Mouse (Mus musculus) limb, embryonic 10.5 days (tissue): ENCODE results near the gene Tmem42. TPM values are rescaled to one million over a fixed set of nuclear protein-coding genes. Genes with fewer than 3 reads are reported as not detected.

ENCODE experiments used
- DNase-seq: peaks from one replicate; pipeline ENCODE4 v3.0.0-alpha.2; 2017; ENCODE audit warnings: low spot score
- H3K27ac ChIP-seq: fragments of 300-500 bp; sonication (generic); 2 replicates; pipeline ENCODE4 v1.5.1; 2016; ENCODE audit warnings: mild to moderate bottlenecking
- H3K27me3 ChIP-seq: fragments of 300-500 bp; sonication (generic); 2 replicates; pipeline ENCODE4 v1.6.1; 2016; ENCODE audit warnings: low read depth, mild to moderate bottlenecking; ENCODE audit not compliant: poor library complexity, severe bottlenecking
- H3K36me3 ChIP-seq: fragments of 300-500 bp; sonication (generic); 2 replicates; pipeline ENCODE4 v1.6.1; 2016; ENCODE audit warnings: mild to moderate bottlenecking, moderate library complexity
- H3K4me1 ChIP-seq: fragments of 300-500 bp; sonication (generic); 2 replicates; pipeline ENCODE4 v1.6.1; 2016
- H3K4me3 ChIP-seq: fragments of 300-500 bp; sonication (generic); 2 replicates; pipeline ENCODE4 v1.5.1; 2016; ENCODE audit warnings: mild to moderate bottlenecking, moderate library complexity
- H3K9me3 ChIP-seq: fragments of 300-500 bp; sonication (generic); replicated peaks from 2 replicates; pipeline ENCODE4 v1.6.1; 2016; ENCODE audit warnings: mild to moderate bottlenecking
- WGBS: fragments of 180-500 bp; shearing (Covaris S2); methylation state at CpG from one replicate; pipeline ENCODE4 v1.1.7; 2016; 5-methylcytosine and 5-hydroxymethylcytosine counted together
- polyA plus RNA-seq: library from polyadenylated mRNA; unstranded; fragments of >200 nt; fragmentation: Nextera tagmentation; extraction: Ambion mirVana; gene quantifications from 2 replicates; pipeline ENCODE4 v1.2.1, GENCODE M21; 2016

Gene Tmem42
- 9.6 and 13.3 TPM in 2 replicates for polyA plus RNA-seq

DNA sequence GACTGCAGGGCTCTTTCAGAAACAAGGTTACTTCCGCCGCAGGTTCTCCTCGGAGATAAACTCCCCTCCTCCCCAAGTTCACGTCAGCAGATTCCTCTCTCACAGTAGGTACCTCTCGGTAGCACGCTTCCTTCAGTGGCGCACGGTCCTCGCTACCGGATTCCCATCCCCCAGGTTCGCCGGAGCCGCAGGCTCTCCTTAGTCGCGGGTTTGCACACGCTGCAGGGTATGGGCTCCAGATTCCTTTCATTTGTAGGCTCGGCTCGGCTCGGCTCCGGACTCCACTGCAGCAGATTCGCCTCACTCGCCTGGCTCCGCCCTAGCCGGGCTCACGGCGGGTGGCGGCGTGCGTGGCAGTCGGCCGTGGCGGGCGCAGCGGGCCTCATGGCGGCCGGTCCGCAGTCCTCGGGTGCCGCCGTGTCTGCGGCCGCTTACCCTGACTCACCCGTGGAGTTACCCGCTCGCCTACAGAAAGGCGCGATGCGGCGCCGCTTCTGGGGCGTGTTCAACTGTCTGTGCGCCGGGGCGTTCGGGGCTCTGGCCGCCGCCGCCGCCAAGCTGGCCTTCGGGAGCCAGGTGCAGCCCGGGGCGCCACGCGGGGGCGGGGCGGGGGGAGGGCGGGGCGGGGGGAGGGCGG is at the start of gene Tmem42:
Gene Tmem42 (plus strand): TSS at position 332 of the 637 bp plus-strand sequence.
- Histone ChIP-seq H3K4me1 (peaks cover 13% of the 10 kb centered on the region), H3K4me3 (peak within 1 kb of the TSS; percentile 68), H3K27ac (peak within 1 kb of the TSS; percentile 92), H3K9me3 (no peaks in the 10 kb centered on the region), H3K36me3 (peaks cover 28% of the 10 kb centered on the region), H3K27me3 (no peaks in the 10 kb centered on the region)
- WGBS = under 1% methylated on average over 51 of the region's 69 CpGs
- peak; percentile 89 for DNase-seq

- H3K4me1 ChIP-seq = no peaks in the 10 kb centered on the region
- H3K4me3 ChIP-seq = no peak overlapping the region
- 95% methylated on average over 10 of the region's 10 CpGs for WGBS
- no peak for DNase-seq
- no peaks in the 10 kb centered on the region for H3K27me3 ChIP-seq
- no peaks in the 10 kb centered on the region for H3K9me3 ChIP-seq
- H3K36me3 ChIP-seq = peaks cover 95% of the 10 kb centered on the region
- H3K27ac ChIP-seq = no peak overlapping the region
Measured at GRCm38 (mm10) chr9:122998406-122999192, 22.5 kb upstream of the Tmem42 start.

GRCm38 (mm10) chr9:122999193-122999586 is 21.9 kb upstream of the Tmem42 start:
- Histone ChIP-seq H3K9me3 (no peaks in the 10 kb centered on the region), H3K4me3 (no peak overlapping the region), H3K4me1 (no peaks in the 10 kb centered on the region), H3K36me3 (peaks cover 95% of the 10 kb centered on the region), H3K27me3 (no peaks in the 10 kb centered on the region), H3K27ac (no peak overlapping the region)
- no peak for DNase-seq
- WGBS = 96% methylated on average over 4 of the region's 4 CpGs

GRCm38 (mm10) chr9:123004718-123005117 is 16.4 kb upstream of the Tmem42 start:
- DNase-seq = no peak
- Histone ChIP-seq H3K27ac (no peak overlapping the region), H3K36me3 (peaks cover 100% of the 10 kb centered on the region), H3K4me3 (no peak overlapping the region), H3K27me3 (no peaks in the 10 kb centered on the region), H3K4me1 (no peaks in the 10 kb centered on the region), H3K9me3 (no peaks in the 10 kb centered on the region)
- WGBS = 95% methylated on average over 2 of the region's 2 CpGs

DNA sequence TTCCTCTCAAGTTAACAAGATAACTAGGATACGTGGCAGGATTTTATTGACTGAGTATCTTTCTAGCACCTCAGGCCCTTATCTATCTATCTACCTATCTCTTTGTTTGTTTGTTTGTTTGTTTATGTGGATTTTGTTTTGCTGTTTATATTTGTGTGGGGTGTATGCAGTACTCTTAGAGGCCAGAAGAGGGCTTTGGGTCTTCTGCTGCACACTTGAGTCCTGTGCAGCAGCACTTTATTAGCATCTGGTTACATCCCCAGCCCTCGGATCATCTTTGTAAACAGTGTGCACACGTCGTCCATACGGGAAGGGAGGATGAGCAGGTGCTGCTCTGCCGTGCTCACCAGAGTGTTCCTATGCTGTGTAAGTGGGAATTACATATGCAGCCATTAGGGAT is 15.1 kb upstream of the Tmem42 start:
- WGBS = 91% methylated on average over 6 of the region's 6 CpGs
- H3K27ac ChIP-seq = no peak overlapping the region
- no peak overlapping the region for H3K4me3 ChIP-seq
- no peaks in the 10 kb centered on the region for H3K4me1 ChIP-seq
- H3K9me3 ChIP-seq = no peaks in the 10 kb centered on the region
- H3K36me3 ChIP-seq = peaks cover 100% of the 10 kb centered on the region
- H3K27me3 ChIP-seq = no peaks in the 10 kb centered on the region
- no peak for DNase-seq

- Histone ChIP-seq H3K27me3 (no peaks in the 10 kb centered on the region), H3K4me1 (peaks cover 13% of the 10 kb centered on the region), H3K4me3 (peak overlapping the region; percentile 68), H3K9me3 (no peaks in the 10 kb centered on the region), H3K27ac (peak overlapping the region; percentile 92), H3K36me3 (peaks cover 21% of the 10 kb centered on the region)
- 45% methylated on average over 17 of the region's 24 CpGs for WGBS
- no peak for DNase-seq
Measured at GRCm38 (mm10) chr9:123021636-123022379, 682 bp downstream of the Tmem42 start.

DNA sequence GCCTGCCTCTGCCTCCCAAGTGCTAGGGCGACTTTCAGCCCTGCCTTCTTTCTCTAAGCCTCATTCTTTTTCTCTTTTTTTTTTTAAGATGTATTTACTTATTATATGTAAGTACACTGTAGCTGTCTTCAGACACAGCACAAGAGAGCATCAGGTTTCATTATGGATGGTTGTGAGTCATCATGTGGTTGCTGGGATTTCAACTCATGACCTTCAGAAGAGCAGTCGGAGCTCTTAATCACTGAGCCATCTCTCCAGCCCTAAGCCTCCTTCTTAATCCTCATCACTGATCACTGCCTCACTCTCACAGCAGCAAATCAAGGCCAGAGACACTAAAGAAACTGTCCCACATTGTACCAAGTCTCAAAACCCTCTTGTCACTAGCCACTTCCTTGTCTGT is 3.1 kb downstream of the Tmem42 start:
- Histone ChIP-seq H3K4me3 (no peak overlapping the region), H3K36me3 (no peaks in the 10 kb centered on the region), H3K27me3 (no peaks in the 10 kb centered on the region), H3K9me3 (no peaks in the 10 kb centered on the region), H3K4me1 (peaks cover 13% of the 10 kb centered on the region), H3K27ac (no peak overlapping the region)
- WGBS = 87% methylated on average over 2 of the region's 2 CpGs
- no peak for DNase-seq

GRCm38 (mm10) chr9:123031496-123032246 is 10.5 kb downstream of the Tmem42 start:
- no peak for DNase-seq
- no peak overlapping the region for H3K27ac ChIP-seq
- H3K27me3 ChIP-seq = no peaks in the 10 kb centered on the region
- WGBS = 85% methylated on average over 13 of the region's 13 CpGs
- H3K36me3 ChIP-seq = no peaks in the 10 kb centered on the region
- H3K4me1 ChIP-seq = peaks cover 4% of the 10 kb centered on the region; the same call in 1 of the 2 replicates
- H3K4me3 ChIP-seq = no peak overlapping the region
- H3K9me3 ChIP-seq = no peaks in the 10 kb centered on the region

- DNase-seq = no peak
- Histone ChIP-seq H3K9me3 (no peaks in the 10 kb centered on the region), H3K27me3 (no peaks in the 10 kb centered on the region), H3K27ac (no peak within 1 kb of the TSS), H3K4me1 (peaks cover 4% of the 10 kb centered on the region; the same call in 1 of the 2 replicates), H3K36me3 (no peaks in the 10 kb centered on the region), H3K4me3 (no peak within 1 kb of the TSS)
- 90% methylated on average over 4 of the region's 4 CpGs for WGBS
Measured at GRCm38 (mm10) chr9:123034426-123034825, 13.3 kb downstream of the Tmem42 start, which contains the start of gene Tgm4. Gene Tgm4 (plus strand): TSS chr9:123034726.

GRCm38 (mm10) chr9:123047665-123048064 is 26.5 kb downstream of the Tmem42 start:
- Histone ChIP-seq H3K36me3 (no peaks in the 10 kb centered on the region), H3K4me3 (no peak overlapping the region), H3K27me3 (no peaks in the 10 kb centered on the region), H3K27ac (no peak overlapping the region), H3K4me1 (no peaks in the 10 kb centered on the region), H3K9me3 (no peaks in the 10 kb centered on the region)
- no peak for DNase-seq
- WGBS = 89% methylated on average over 1 of the region's 1 CpGs

DNA sequence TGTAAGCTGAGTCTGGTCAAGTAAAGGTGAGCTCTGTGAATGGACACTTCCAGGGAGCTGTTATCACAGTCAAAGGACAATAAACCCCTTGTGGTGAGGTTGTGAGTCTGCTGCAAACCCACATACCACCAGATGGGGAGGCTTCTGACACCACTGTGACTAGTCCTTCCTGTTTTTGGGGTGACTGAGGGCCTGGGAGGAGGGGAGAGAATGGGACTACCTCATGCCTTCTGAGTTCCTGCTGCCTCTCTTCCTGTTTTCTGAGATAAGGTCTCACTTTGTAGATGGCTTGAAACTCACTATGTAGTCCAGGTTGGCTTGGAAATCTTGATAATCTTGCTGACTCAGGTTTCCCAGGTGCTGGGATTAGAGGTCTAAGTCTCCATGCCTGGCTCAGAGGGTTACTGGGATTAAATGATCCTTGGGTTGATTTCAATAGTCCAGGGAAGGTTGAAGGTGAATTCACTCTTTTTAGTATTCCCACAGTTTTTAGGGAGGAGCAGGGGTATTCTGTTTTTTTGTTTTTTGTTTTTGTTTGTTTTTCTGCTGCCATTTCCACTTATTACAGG is 37.7 kb downstream of the Tmem42 start:
- no peak overlapping the region for H3K4me3 ChIP-seq
- H3K4me1 ChIP-seq = no peaks in the 10 kb centered on the region
- H3K9me3 ChIP-seq = no peaks in the 10 kb centered on the region
- no peaks in the 10 kb centered on the region for H3K27me3 ChIP-seq
- no peaks in the 10 kb centered on the region for H3K36me3 ChIP-seq
- DNase-seq = no peak
- H3K27ac ChIP-seq = no peak overlapping the region

GRCm38 (mm10) chr9:123060172-123060571 is 39.0 kb downstream of the Tmem42 start:
- no peak overlapping the region for H3K4me3 ChIP-seq
- no peaks in the 10 kb centered on the region for H3K4me1 ChIP-seq
- H3K9me3 ChIP-seq = no peaks in the 10 kb centered on the region
- no peak overlapping the region for H3K27ac ChIP-seq
- DNase-seq = no peak
- WGBS = 91% methylated on average over 3 of the region's 3 CpGs
- no peaks in the 10 kb centered on the region for H3K27me3 ChIP-seq
- no peaks in the 10 kb centered on the region for H3K36me3 ChIP-seq
